Mouse (Mus musculus): ENCODE data around the gene Psmd1. TPM values are rescaled to one million over a fixed set of nuclear protein-coding genes. Genes with fewer than 3 reads are reported as not detected.

Psmd1 gene
- total RNA-seq, 2 experiments from 2014 or later: 91.4 to 97.4 TPM

DNA sequence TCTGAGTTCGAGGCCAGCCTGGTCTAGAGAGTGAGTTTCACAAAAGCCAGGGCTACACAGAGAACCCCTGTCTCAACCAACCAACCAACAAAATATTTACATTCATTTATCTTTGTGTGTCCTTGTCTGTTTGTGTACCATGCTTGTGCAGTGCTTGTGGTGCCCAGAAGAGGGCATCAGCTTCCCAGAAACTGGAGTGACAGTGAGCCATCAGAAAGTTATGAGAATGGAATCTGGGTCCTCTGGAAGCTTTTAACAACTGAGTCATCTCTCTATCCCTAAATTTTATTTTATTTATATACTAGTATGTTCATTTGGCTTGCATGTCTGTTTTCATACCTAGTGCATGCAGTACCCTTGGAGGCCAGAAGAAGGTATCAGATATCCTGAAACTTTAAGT lies 88.4 kb downstream of the Psmd1 start:
- intact Hi-C loops (cut with DNase I; ENCODE audit: low total_unique reads): no loop called here
- no peak for DNase-seq

DNA sequence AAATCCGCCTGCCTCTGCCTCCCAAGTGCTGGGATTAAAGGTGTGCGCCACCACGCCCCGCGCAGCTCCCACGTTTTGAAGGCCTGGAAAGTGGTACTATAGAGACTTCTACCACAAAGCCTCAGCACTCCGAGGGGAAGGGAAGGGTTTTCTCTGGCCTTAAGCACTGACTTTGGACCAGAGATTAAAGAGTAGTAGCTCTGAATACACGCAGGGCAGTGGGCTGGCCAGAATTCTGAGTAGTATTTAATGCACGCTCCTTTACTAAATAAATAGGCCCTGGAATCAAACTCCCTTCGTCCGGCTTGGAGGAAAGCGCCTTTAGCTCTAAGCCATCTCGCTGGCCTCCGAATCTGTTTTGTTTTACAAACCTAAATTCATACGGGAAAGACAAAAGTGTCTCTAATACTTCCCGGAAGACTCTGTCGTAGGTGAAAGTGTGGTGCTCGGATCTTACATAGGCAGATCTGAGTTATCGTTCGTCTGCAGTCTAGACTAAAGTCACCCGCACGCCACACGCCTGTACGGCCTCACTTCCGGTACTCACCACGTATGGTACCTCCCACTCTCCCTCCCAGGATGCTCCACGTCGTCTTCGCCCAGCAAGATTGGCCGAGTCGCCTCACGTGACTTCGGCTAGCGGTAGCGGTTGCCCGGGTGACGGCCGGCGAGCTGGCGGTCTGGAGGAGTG lies 90.1 kb downstream of the Psmd1 start, which contains the start of gene Armc9:
Gene Armc9, plus strand, starts transcription at position 648 of the 691 bp plus-strand sequence.
- intact Hi-C loops (cut with DNase I; ENCODE audit: low total_unique reads): no loop called here
- peak; percentile 95 for DNase-seq

DNA sequence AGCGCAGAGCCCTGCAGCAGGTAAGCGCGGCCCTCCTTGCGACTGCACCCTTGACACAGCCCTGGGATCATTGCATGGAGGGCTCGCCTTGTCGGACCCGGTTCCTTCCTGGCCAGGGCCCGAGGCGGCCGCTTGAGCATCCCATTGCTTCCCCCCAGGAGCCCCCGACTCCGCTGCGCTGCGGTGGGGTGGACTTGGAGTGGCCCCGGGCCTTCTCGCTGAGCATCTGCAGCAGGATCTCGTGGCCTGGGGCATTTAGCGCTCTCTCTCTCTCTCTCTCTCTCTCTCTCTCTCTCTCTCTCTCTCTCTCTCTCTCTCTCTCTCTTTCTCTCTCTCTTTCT lies 90.6 kb downstream of the Psmd1 start:
- intact Hi-C loops (cut with DNase I; ENCODE audit: low total_unique reads): no loop called here

DNA sequence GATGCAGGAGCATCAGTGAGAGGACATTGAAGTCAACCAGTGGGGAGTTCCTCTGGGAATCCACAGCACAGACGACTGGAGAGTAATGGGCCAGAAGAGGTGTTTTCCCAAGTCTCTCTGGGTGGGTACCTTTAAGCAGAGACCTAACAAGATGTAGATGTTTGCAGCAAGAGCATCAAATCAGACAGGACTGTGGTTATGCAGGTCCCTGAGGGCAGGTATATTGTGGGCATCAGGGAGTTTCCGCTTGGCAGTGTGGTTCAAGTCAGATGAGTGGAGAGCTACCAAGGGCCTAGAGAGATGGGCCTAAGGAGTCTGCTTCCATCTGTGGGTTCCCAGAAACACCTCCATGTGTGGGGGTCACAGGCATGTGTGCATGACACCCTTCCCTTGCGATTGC lies 91.9 kb downstream of the Psmd1 start:
- intact Hi-C loops (cut with DNase I; ENCODE audit: low total_unique reads): no loop called here
- no peak for DNase-seq

More for the DNA sequence above, 90.6 kb downstream of the Psmd1 start:
- DNase-seq: no peak

DNA sequence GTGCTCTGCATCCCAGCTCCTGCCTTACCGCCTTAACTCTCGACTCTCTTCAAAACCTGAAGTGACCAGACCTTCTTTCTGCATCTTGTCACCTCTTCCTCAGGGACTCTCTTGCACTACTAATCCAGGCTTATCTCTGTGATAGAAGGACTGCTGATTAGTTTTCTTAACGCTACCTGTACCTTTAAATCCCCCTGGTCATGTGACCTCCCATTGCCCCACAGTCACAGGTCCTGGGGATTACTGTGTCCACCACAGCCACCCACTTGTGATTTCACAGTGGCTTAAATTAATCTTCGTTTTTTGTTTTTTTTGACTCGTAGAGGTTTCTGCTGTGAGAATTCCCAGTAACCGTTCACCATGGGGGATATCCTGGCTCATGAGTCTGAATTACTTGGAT lies 92.4 kb downstream of the Psmd1 start:
- no peak for DNase-seq
- intact Hi-C loops (cut with DNase I; ENCODE audit: low total_unique reads): no loop called here

DNA sequence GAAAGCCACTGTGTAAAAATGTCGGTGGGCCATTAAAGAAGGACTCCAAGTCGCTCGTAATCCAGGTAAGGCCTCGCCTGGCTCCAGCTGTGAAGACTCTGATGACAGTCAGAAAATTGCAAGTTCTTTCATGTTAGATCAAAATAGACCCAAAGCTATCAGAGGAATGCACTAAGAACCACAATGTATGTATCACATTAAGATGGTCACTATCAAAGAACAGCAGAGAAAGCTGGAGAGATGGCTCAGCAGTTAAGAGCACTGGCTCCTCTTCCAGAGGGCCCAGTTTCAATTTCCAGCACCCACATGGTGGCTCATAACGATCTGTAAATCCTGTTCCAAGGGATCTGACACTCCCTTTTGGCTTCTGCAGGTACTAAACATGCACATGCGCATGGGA lies 95.9 kb downstream of the Psmd1 start:
- no peak for DNase-seq
- intact Hi-C loops (cut with DNase I; ENCODE audit: low total_unique reads): no loop called here

DNA sequence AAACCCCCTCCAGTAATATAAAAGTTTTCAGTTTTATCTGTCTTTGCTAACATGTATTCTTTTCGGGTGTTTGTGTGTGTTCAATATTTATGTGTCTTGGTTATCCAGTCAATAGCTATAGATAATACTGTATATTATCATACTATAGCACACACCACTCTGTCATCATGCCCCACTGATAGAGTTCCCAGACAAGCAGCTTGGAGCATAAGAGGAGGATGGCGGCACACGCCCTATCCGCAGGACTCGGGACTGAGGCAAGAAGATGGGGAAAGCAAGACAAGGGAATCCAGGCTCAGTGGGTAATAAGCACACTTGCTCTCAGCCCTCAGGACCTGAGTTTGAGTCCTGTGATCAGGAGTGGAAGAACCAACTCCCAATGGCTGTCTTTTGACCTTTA lies 96.3 kb downstream of the Psmd1 start:
- intact Hi-C loops (cut with DNase I; ENCODE audit: low total_unique reads): no loop called here
- DNase-seq: no peak

DNA sequence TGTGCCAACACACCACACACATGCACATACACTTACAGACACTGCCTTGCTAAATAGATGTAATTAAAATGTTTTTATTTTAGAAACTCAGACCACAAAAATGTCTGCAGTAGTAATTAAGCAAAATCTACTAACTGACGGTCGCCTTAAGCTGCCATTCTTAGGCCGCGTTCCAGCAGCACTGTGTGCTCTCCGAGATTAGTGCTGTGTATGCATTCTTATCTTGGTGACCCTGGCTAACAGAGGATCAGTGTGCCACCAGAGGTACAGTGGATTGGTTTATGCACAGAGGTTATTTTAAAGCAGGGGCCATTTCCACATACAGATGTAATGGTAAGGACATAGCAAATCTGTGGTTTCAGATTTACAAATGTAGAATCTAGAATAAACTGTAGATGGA lies 96.9 kb downstream of the Psmd1 start:
- intact Hi-C loops (cut with DNase I; ENCODE audit: low total_unique reads): no loop called here
- no peak for DNase-seq

DNA sequence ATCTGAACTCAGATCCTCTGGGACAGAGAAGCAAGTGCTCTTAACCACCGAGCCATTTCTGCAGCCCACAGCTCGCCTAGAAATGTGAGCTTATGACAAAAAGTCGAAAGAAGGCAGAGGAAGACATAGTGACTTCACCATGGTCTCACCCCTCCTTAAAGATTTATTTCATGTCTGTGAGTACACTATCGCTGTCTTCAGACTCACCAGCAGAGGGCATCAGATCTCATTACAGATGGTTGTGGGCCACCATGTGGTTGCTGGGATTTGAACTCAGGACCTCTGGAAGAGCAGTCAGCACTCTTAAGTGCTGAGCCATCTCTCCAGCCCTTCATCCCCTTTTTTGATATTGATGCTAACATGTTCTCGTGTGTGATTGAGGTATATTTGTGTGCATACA lies 110.4 kb downstream of the Psmd1 start:
- DNase-seq: no peak
- intact Hi-C loops (cut with DNase I; ENCODE audit: low total_unique reads): loop anchor here (5.0 kb wide), 1 partner anchor 163 kb away; no protein-coding TSS in a partner anchor

DNA sequence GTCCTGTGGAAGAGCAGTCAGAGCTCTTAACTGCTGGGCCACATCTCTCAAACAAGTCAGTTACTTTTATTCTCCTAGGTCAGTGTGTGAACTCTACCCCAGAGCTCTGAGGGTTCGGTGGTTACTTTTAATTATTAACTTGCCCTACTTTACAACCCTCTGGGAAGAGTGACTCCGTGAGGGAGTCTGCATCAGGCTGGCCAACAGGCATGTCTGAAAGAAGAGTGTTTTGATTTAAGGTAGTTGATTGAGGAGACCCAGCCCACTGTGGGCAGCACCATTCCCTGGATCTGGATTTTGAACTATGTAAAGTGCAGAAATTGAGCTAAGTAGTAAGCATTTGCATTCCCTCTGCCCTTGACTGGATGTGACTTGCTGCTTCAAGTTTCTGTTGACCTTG lies 111.9 kb downstream of the Psmd1 start:
- intact Hi-C loops (cut with DNase I; ENCODE audit: low total_unique reads): loop anchor here (5.0 kb wide), 1 partner anchor 161 kb away; no protein-coding TSS in a partner anchor

DNA sequence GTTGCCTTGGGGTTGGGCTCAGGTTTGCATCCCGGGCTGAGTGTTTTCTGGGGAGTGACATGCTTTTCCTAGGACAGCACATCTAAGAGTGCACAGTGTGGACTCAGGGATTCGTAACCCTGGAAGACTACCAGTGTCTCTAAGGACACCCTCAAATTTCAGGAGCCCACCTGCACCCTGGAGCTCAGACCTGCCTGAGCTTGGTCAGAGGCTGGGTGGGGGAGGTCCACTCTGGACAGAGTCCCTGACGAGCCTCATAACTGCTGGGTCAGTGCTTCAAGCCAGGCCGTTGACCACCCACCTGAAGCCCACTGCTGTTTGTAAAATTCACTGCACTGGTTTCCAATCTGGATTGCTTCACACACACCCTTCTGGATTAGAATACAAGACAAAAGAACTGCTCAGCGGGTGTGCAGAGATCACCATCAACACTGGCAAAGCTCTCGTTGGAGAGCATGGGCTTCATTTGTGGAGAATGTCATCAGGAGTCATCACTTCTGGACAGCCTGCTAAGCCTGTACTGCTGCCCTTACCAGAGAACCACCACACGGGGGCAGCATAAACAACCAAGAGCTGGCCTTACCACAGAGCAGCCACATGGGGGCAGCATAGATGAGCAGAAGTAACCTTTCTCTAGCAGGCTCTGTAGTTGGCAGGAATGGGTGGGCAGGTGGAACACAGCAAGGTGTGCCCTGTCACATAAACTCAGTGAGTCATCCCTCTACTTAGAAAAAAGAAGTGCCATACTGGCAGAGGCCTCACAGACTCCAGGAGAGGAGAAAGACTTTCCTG lies 114.5 kb downstream of the Psmd1 start:
- intact Hi-C loops (cut with DNase I; ENCODE audit: low total_unique reads): loop anchor here (5.0 kb wide), 1 partner anchor 159 kb away; no protein-coding TSS in a partner anchor
- peak; percentile 78 for DNase-seq

More for the DNA sequence above, 111.9 kb downstream of the Psmd1 start:
- DNase-seq: no peak

DNA sequence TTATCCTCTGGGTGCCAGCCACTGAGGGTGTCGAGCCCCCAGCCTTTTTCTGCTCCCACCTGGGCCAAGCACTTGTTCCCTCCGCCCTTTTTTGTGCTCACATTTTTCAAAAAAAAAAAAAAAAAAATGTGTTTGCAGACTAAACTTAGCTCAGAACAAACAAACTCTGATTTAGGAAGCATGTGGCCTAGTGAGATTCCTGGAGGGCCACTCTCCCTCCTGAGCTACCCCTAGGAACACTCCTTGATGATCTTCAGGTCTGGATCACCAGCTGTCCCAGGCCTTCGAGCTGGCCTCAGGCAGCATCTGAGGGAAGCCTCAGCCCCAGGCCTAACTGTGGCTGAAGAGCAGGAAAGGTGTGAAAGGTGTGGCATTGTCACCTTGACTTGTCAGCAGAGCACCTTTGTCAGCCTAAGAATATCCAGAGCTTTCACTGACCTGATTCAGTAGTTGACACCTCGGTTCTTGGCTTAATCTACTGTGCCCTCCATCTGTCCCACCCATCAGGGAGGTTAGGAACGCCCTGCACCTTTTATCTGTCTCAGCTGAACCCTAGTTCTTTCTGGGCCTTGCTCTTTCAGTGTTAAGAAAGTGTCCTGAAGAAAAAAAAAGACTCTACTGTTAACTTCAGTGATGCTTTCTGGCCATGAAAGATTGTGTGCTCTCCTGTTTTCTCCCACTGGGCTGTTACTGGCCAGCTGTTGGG lies 118.0 kb downstream of the Psmd1 start:
- intact Hi-C loops (cut with DNase I; ENCODE audit: low total_unique reads): no loop called here
- no peak for DNase-seq

DNA sequence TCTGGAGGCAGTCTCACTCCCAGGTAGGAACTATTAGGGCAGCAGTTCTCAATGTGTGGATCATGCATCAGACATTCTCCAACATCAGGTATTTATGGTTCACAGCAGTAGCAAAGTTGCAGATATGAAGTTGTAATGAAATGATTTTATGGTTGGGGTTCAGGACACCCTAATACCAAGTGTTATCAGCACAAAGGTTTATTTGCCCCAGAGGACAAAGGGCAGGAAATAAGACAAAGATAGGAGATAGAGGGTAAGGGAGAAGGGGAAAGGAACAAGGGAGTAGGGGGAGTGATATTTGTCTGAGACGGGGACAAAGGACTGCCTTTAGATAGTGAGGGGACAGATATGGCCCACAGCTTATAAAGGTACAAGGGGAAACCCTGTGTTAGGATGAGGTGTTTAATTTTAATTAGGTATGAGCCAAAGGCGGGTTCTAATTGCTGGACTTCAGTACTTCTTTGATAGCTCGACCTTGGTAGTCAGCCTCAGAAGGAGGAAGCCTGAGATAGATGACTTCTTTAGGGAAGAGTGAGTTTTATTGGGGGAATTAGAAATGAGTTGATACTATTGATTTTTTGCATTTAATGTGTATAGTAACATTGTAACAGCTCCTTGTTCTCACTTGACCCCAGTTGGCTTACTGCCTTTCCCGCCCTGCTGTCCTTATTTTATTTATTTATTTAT lies 119.5 kb downstream of the Psmd1 start:
- intact Hi-C loops (cut with DNase I; ENCODE audit: low total_unique reads): no loop called here
- no peak for DNase-seq

DNA sequence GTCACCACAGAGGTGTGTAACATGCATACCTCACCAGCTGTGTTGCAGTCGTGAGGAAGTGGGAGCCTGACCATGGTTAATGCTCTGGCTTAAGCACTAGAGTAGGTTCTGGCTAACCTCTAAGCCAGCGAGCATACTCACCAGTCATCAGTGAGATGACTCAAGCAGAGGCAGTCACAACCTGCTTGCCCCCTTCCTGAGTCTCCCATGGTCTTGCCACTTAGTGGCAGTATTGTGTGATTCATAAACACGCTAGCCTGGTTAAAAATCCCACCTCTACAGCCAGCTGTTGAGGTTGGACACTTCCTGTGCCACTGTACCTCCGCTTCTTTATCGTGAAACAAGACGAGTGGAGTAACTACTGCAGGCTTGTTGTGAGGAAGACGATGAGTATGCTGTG lies 122.6 kb downstream of the Psmd1 start:
- intact Hi-C loops (cut with DNase I; ENCODE audit: low total_unique reads): no loop called here
- DNase-seq: no peak

DNA sequence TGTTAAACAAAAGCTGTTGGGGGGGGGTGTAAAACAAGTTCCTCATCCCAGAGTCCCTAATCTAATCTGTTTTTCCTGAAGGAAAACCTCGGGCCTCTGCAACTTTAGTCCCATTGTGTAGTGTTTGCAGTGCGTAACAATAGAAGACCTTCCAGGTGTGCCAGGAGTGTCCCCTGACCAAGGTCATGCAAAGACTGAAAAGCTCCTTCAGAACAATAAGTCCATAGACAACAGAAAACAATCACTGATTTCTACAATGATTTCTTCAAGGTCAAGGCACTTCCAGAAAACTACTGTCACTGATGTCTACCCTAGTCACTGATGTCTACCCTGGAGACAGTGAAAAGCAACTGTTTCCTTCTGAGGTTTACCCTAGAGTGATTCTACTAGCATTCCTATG lies 123.7 kb downstream of the Psmd1 start:
- intact Hi-C loops (cut with DNase I; ENCODE audit: low total_unique reads): no loop called here
- no peak for DNase-seq

DNA sequence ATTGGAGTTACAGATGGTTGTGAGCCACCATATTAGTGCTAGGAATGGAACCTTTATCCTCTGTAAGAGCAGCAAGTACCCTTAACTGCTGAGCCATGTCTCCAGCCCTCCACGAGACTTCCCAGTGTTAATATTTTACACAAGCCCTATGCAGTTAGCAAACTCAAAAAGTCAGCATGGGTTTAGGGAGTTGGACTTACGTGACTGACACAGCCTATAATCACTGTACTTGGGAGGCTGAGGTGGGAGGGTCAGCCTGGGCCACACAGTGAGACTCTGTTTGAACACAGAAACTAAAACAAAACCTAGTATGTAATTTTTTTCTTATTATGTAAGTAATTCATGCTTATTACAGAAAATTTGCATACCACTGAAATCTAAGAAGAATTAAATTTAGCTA lies 124.1 kb downstream of the Psmd1 start:
- DNase-seq: no peak
- intact Hi-C loops (cut with DNase I; ENCODE audit: low total_unique reads): no loop called here
